Mouse (Mus musculus): ENCODE measurements around the gene Gdpgp1.

Gene Gdpgp1

GRCm38 (mm10) chr7:80209669-80210068, 23.0 kb upstream of the Gdpgp1 start:
- H3K27me3 ChIP-seq (ENCODE audit: insufficient read depth, low read length) = no peaks in the 10 kb centered on the region
- H3K9me3 ChIP-seq (ENCODE audit: low read length) = no peaks in the 10 kb centered on the region
- H3K36me3 ChIP-seq (ENCODE audit: insufficient read depth, low read length) = peaks cover 97% of the 10 kb centered on the region
- H3K4me1 ChIP-seq (replicated peaks; ENCODE audit: low read depth, low read length) = peaks cover 96% of the 10 kb centered on the region
- peak overlapping the region; percentile 59; the same call in 1 of the 2 replicates for H3K4me3 ChIP-seq (replicated peaks; ENCODE audit: low read length)
- no peak for TF ChIP-seq CTCF (conservative IDR thresholded peaks at IDR 0.05; ENCODE audit: low read length)
- no peak for TF ChIP-seq NANOG (IDR thresholded peaks at IDR 0.05; ENCODE audit: borderline replicate concordance, low read length)
- TF ChIP-seq POU5F1 (IDR thresholded peaks at IDR 0.05; ENCODE audit: borderline replicate concordance, low read length) = no peak

- Histone ChIP-seq H3K27me3 (ENCODE audit: insufficient read depth, low read length) (no peaks in the 10 kb centered on the region), H3K9me3 (ENCODE audit: low read length) (no peaks in the 10 kb centered on the region), H3K36me3 (ENCODE audit: insufficient read depth, low read length) (peaks cover 97% of the 10 kb centered on the region), H3K4me1 (replicated peaks; ENCODE audit: low read depth, low read length) (peaks cover 96% of the 10 kb centered on the region), H3K4me3 (replicated peaks; ENCODE audit: low read length) (0 out of 2 replicates have a peak overlapping the region, but pooled peaks have one; percentile 17)
- TF ChIP-seq POU5F1 (IDR thresholded peaks at IDR 0.05; ENCODE audit: borderline replicate concordance, low read length) (no peak), NANOG (IDR thresholded peaks at IDR 0.05; ENCODE audit: borderline replicate concordance, low read length) (no peak)
Measured at GRCm38 (mm10) chr7:80210982-80211381, 21.7 kb upstream of the Gdpgp1 start.

- H3K4me3 ChIP-seq (replicated peaks; ENCODE audit: low read length) = no peak overlapping the region
- no peaks in the 10 kb centered on the region for H3K9me3 ChIP-seq (ENCODE audit: low read length)
- H3K36me3 ChIP-seq (ENCODE audit: insufficient read depth, low read length) = peaks cover 99% of the 10 kb centered on the region
- H3K27me3 ChIP-seq (ENCODE audit: insufficient read depth, low read length) = no peaks in the 10 kb centered on the region
- no peak for TF ChIP-seq CTCF (conservative IDR thresholded peaks at IDR 0.05; ENCODE audit: low read length)
- no peak for TF ChIP-seq POU5F1 (IDR thresholded peaks at IDR 0.05; ENCODE audit: borderline replicate concordance, low read length)
- no peak for TF ChIP-seq NANOG (IDR thresholded peaks at IDR 0.05; ENCODE audit: borderline replicate concordance, low read length)
- H3K4me1 ChIP-seq (replicated peaks; ENCODE audit: low read depth, low read length) = peaks cover 93% of the 10 kb centered on the region
Measured at GRCm38 (mm10) chr7:80213604-80214003, 19.1 kb upstream of the Gdpgp1 start.

- Histone ChIP-seq H3K36me3 (ENCODE audit: insufficient read depth, low read length) (peaks cover 99% of the 10 kb centered on the region), H3K27me3 (ENCODE audit: insufficient read depth, low read length) (no peaks in the 10 kb centered on the region), H3K9me3 (ENCODE audit: low read length) (no peaks in the 10 kb centered on the region), H3K4me3 (replicated peaks; ENCODE audit: low read length) (no peak overlapping the region), H3K4me1 (replicated peaks; ENCODE audit: low read depth, low read length) (peaks cover 93% of the 10 kb centered on the region)
- TF ChIP-seq CTCF (conservative IDR thresholded peaks at IDR 0.05; ENCODE audit: low read length) (no peak), POU5F1 (IDR thresholded peaks at IDR 0.05; ENCODE audit: borderline replicate concordance, low read length) (no peak), NANOG (IDR thresholded peaks at IDR 0.05; ENCODE audit: borderline replicate concordance, low read length) (no peak)
Measured at GRCm38 (mm10) chr7:80214459-80214858, 18.2 kb upstream of the Gdpgp1 start.

GRCm38 (mm10) chr7:80215398-80215797, 17.3 kb upstream of the Gdpgp1 start:
- Histone ChIP-seq H3K27me3 (ENCODE audit: insufficient read depth, low read length) (no peaks in the 10 kb centered on the region), H3K4me1 (replicated peaks; ENCODE audit: low read depth, low read length) (peaks cover 93% of the 10 kb centered on the region), H3K36me3 (ENCODE audit: insufficient read depth, low read length) (peaks cover 99% of the 10 kb centered on the region), H3K9me3 (ENCODE audit: low read length) (no peaks in the 10 kb centered on the region), H3K4me3 (replicated peaks; ENCODE audit: low read length) (0 out of 2 replicates have a peak overlapping the region, but pooled peaks have one; percentile 10)
- TF ChIP-seq CTCF (conservative IDR thresholded peaks at IDR 0.05; ENCODE audit: low read length) (peak; percentile 79), NANOG (IDR thresholded peaks at IDR 0.05; ENCODE audit: borderline replicate concordance, low read length) (no peak)

- H3K36me3 ChIP-seq (ENCODE audit: insufficient read depth, low read length) = peaks cover 99% of the 10 kb centered on the region
- TF ChIP-seq NANOG (IDR thresholded peaks at IDR 0.05; ENCODE audit: borderline replicate concordance, low read length) (no peak), POU5F1 (IDR thresholded peaks at IDR 0.05; ENCODE audit: borderline replicate concordance, low read length) (no peak), CTCF (conservative IDR thresholded peaks at IDR 0.05; ENCODE audit: low read length) (no peak)
- H3K27me3 ChIP-seq (ENCODE audit: insufficient read depth, low read length) = no peaks in the 10 kb centered on the region
- H3K4me3 ChIP-seq (replicated peaks; ENCODE audit: low read length) = 0 out of 2 replicates have a peak overlapping the region, but pooled peaks have one; percentile 26
- H3K4me1 ChIP-seq (replicated peaks; ENCODE audit: low read depth, low read length) = peaks cover 94% of the 10 kb centered on the region
- H3K9me3 ChIP-seq (ENCODE audit: low read length) = no peaks in the 10 kb centered on the region
Measured at GRCm38 (mm10) chr7:80216566-80216965, 16.1 kb upstream of the Gdpgp1 start.

- H3K4me1 ChIP-seq (replicated peaks; ENCODE audit: low read depth, low read length) = peaks cover 94% of the 10 kb centered on the region
- no peak overlapping the region for H3K4me3 ChIP-seq (replicated peaks; ENCODE audit: low read length)
- peaks cover 98% of the 10 kb centered on the region for H3K36me3 ChIP-seq (ENCODE audit: insufficient read depth, low read length)
- no peak for TF ChIP-seq POU5F1 (IDR thresholded peaks at IDR 0.05; ENCODE audit: borderline replicate concordance, low read length)
- H3K27me3 ChIP-seq (ENCODE audit: insufficient read depth, low read length) = no peaks in the 10 kb centered on the region
- no peaks in the 10 kb centered on the region for H3K9me3 ChIP-seq (ENCODE audit: low read length)
Measured at GRCm38 (mm10) chr7:80218666-80219065, 14.0 kb upstream of the Gdpgp1 start.

- TF ChIP-seq POU5F1 (IDR thresholded peaks at IDR 0.05; ENCODE audit: borderline replicate concordance, low read length) = no peak
- TF ChIP-seq CTCF (conservative IDR thresholded peaks at IDR 0.05; ENCODE audit: low read length) = no peak
- TF ChIP-seq NANOG (IDR thresholded peaks at IDR 0.05; ENCODE audit: borderline replicate concordance, low read length) = no peak
- H3K27me3 ChIP-seq (ENCODE audit: insufficient read depth, low read length) = no peaks in the 10 kb centered on the region
- H3K9me3 ChIP-seq (ENCODE audit: low read length) = no peaks in the 10 kb centered on the region
- H3K4me3 ChIP-seq (replicated peaks; ENCODE audit: low read length) = peak overlapping the region; percentile 51
- H3K36me3 ChIP-seq (ENCODE audit: insufficient read depth, low read length) = peaks cover 98% of the 10 kb centered on the region
- H3K4me1 ChIP-seq (replicated peaks; ENCODE audit: low read depth, low read length) = peaks cover 94% of the 10 kb centered on the region
Measured at GRCm38 (mm10) chr7:80220237-80220797, 12.3 kb upstream of the Gdpgp1 start.

- Histone ChIP-seq H3K36me3 (ENCODE audit: insufficient read depth, low read length) (peaks cover 98% of the 10 kb centered on the region), H3K9me3 (ENCODE audit: low read length) (no peaks in the 10 kb centered on the region), H3K4me1 (replicated peaks; ENCODE audit: low read depth, low read length) (peaks cover 93% of the 10 kb centered on the region), H3K27me3 (ENCODE audit: insufficient read depth, low read length) (no peaks in the 10 kb centered on the region), H3K4me3 (replicated peaks; ENCODE audit: low read length) (peak overlapping the region; percentile 51; the same call in 1 of the 2 replicates)
- TF ChIP-seq NANOG (IDR thresholded peaks at IDR 0.05; ENCODE audit: borderline replicate concordance, low read length) (no peak), POU5F1 (IDR thresholded peaks at IDR 0.05; ENCODE audit: borderline replicate concordance, low read length) (peak; percentile 77)
Measured at GRCm38 (mm10) chr7:80221179-80221750, 11.4 kb upstream of the Gdpgp1 start.

Data from E14TG2a.4 (cell line).